Mouse (Mus musculus) bone marrow, adult 2 months (tissue): ENCODE results near the gene Srl.

Experiments
- CTCF ChIP-seq: fragments of 200-500 bp; IDR thresholded peaks from 2 replicates; pipeline ENCODE4 v1.5.1; 2011; ENCODE audit warnings: low read length, control low read depth; ENCODE audit not compliant: control insufficient read depth, insufficient read depth
- POLR2A ChIP-seq: fragments of 200-500 bp; IDR thresholded peaks from 2 replicates; pipeline ENCODE4 v1.6.1; 2011; ENCODE audit warnings: low read depth, mild to moderate bottlenecking, control low read depth, low read length, borderline replicate concordance; ENCODE audit not compliant: control insufficient read depth

- TF ChIP-seq POLR2A = no peak
- TF ChIP-seq CTCF = no peak
Measured at GRCm38 (mm10) chr16:4523313-4524004, 18.2 kb downstream of the Srl start.
